Mouse (Mus musculus): ENCODE results near the gene Gm45521. TPM values are rescaled to one million over a fixed set of nuclear protein-coding genes. Genes with fewer than 3 reads are reported as not detected.
A peak's percentile ranks its signal among the peaks of the same experiment; 100 is the strongest.

The Gm45521 gene
- polyA plus RNA-seq, 1 experiment from 2014 or later = 0.44 TPM

DNA sequence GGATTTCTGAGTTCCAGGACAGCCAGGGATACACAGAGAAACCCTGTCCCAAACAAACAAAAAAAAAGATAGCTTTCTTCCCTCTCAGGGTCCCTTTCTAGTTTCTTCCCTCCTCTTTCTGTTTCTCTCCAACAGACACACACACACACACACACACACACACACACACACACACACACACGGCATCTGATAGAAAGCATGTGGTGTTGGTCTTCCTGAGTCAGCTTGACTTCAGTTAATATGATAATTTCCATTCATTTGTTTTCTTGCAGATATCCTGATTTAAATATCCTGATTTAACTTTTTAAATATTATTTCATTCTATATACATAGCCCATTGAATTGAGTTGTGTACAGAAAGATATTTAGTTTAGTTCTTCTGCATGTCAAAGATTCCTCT lies 28.7 kb upstream of the Gm45521 start:
- H3K9ac ChIP-seq (replicated peaks; ENCODE audit: low read depth, low read length) = no peak overlapping the region
- no peak overlapping the region for H3K4me3 ChIP-seq (replicated peaks; ENCODE audit: low read length)
- H3K27me3 ChIP-seq (replicated peaks; ENCODE audit: control insufficient read depth, insufficient read depth, low read length) = no peaks in the 10 kb centered on the region
- H3K9me3 ChIP-seq (ENCODE audit: control insufficient read depth, low read length) = no peaks in the 10 kb centered on the region
- H3K4me2 ChIP-seq (ENCODE audit: low read length) = no peak overlapping the region
- no peaks in the 10 kb centered on the region for H3K4me1 ChIP-seq (replicated peaks; ENCODE audit: control insufficient read depth, insufficient read depth, low read length)
- peaks cover 10% of the 10 kb centered on the region; the same call in 1 of the 2 replicates for H3K36me3 ChIP-seq (ENCODE audit: control insufficient read depth, insufficient read depth)
- no peak for ATAC-seq
- 81% methylated on average over 1 of the region's 1 CpGs for WGBS
- H3K27ac ChIP-seq (ENCODE audit: low read length) = no peak overlapping the region

DNA sequence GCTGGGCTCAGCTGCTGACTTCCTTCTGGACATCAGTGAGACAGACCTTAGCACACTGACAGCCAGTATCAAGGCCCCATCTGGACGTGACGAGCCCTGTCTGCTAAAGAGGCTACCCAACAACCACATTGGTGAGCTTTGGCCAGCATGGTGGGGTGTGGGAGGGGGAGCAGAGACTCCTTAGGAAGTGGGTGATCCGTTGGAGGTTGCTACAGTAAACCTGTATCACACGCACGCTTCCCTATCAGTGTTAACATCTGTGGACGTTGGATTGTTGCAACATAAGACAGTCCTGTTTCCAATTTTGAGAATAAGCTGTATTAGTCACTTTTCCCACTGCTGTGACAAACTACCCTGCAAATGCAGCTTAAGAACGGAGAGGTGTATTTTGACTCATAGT lies 28.1 kb upstream of the Gm45521 start:
- no peak overlapping the region for H3K4me2 ChIP-seq (ENCODE audit: low read length)
- no peaks in the 10 kb centered on the region for H3K27me3 ChIP-seq (replicated peaks; ENCODE audit: control insufficient read depth, insufficient read depth, low read length)
- H3K4me1 ChIP-seq (replicated peaks; ENCODE audit: control insufficient read depth, insufficient read depth, low read length) = no peaks in the 10 kb centered on the region
- WGBS = 92% methylated on average over 7 of the region's 7 CpGs
- no peak overlapping the region for H3K27ac ChIP-seq (ENCODE audit: low read length)
- no peak for ATAC-seq
- no peaks in the 10 kb centered on the region for H3K9me3 ChIP-seq (ENCODE audit: control insufficient read depth, low read length)
- peaks cover 11% of the 10 kb centered on the region; the same call in 1 of the 2 replicates for H3K36me3 ChIP-seq (ENCODE audit: control insufficient read depth, insufficient read depth)
- no peak overlapping the region for H3K4me3 ChIP-seq (replicated peaks; ENCODE audit: low read length)
- no peak overlapping the region for H3K9ac ChIP-seq (replicated peaks; ENCODE audit: low read depth, low read length)

DNA sequence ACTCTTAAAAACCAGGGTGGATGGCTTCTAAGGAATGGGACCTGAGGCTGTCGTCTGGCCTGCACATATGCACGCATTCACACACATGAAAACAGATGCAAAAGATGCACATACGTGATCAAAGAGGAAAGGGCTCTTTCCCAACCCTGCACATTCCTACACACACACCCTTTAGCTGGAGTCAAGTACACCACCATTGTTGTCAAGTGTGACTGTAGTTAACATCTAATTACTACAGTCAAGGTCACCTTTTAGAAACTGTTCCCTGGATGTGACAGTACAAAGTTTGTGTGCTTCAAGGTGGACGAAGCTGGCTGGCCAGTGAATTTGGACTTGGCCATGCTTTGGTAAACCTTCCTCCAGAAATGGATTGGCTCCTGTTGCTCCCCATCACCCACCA lies 24.9 kb upstream of the Gm45521 start:
- WGBS = 91% methylated on average over 4 of the region's 4 CpGs
- ATAC-seq = no peak
- H3K27ac ChIP-seq (ENCODE audit: low read length) = no peak overlapping the region

DNA sequence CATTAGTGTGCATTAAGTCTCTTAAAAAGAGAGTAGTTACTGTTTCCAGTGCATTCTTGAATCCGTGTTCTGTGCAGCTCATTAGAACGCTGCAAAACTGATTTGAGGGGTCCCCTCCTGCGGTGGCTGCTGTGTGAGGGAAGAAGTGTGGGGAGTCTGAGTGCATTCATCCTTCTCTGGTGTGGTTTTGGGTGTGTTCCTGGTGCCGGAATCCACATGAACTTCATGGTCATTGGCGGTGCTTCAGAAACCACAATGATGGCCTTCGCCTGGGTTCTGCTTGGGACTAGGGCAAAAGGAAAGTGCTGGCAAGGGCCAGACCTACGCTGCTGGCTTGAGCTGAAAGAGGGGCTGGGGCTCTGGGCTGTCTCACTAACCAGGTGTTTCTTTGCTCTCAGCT lies 22.9 kb upstream of the Gm45521 start:
- Histone ChIP-seq H3K36me3 (ENCODE audit: control insufficient read depth, insufficient read depth) (peaks cover 6% of the 10 kb centered on the region), H3K27ac (ENCODE audit: low read length) (no peak overlapping the region), H3K4me3 (replicated peaks; ENCODE audit: low read length) (no peak overlapping the region), H3K9ac (replicated peaks; ENCODE audit: low read depth, low read length) (no peak overlapping the region), H3K4me1 (replicated peaks; ENCODE audit: control insufficient read depth, insufficient read depth, low read length) (no peaks in the 10 kb centered on the region), H3K9me3 (ENCODE audit: control insufficient read depth, low read length) (no peaks in the 10 kb centered on the region), H3K27me3 (replicated peaks; ENCODE audit: control insufficient read depth, insufficient read depth, low read length) (no peaks in the 10 kb centered on the region), H3K4me2 (ENCODE audit: low read length) (no peak overlapping the region)
- ATAC-seq = no peak
- 96% methylated on average over 7 of the region's 7 CpGs for WGBS

More for the DNA sequence above, 24.9 kb upstream of the Gm45521 start:
- H3K4me3 ChIP-seq (replicated peaks; ENCODE audit: low read length) = no peak overlapping the region
- no peaks in the 10 kb centered on the region for H3K9me3 ChIP-seq (ENCODE audit: control insufficient read depth, low read length)
- H3K4me2 ChIP-seq (ENCODE audit: low read length) = no peak overlapping the region
- H3K4me1 ChIP-seq (replicated peaks; ENCODE audit: control insufficient read depth, insufficient read depth, low read length) = no peaks in the 10 kb centered on the region
- H3K27me3 ChIP-seq (replicated peaks; ENCODE audit: control insufficient read depth, insufficient read depth, low read length) = no peaks in the 10 kb centered on the region
- peaks cover 10% of the 10 kb centered on the region for H3K36me3 ChIP-seq (ENCODE audit: control insufficient read depth, insufficient read depth)
- no peak overlapping the region for H3K9ac ChIP-seq (replicated peaks; ENCODE audit: low read depth, low read length)

DNA sequence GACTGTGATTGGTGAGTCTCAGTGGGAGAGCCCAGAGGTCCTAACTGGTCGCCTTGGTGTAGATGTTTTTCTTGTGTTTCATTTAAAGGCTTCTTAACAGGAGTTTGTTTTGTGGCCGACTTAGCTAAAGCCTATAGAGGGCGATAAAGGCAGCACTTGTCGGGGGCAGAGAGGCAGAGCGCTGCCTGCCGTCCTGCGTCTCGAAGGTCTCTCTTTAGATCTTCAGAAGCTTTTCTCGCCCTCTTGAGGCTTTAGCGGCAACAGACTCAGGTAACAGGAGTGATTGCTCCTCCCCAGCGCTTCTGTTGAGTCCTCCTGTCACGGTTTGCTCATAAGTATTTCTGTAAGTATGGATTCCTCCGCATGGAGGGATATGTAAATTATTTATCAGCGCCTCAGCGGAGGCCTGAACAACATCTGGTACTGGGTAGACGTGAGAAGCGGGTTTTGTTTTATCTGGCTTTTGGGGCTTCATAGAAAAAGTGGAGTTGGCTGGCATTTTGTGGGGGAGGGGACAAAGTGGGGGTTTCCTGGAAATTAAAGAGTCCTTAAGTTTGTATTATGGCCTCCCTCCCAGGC lies 19.9 kb upstream of the Gm45521 start:
- Histone ChIP-seq H3K36me3 (ENCODE audit: control insufficient read depth, insufficient read depth) (peaks cover 6% of the 10 kb centered on the region), H3K9me3 (ENCODE audit: control insufficient read depth, low read length) (no peaks in the 10 kb centered on the region), H3K27me3 (replicated peaks; ENCODE audit: control insufficient read depth, insufficient read depth, low read length) (no peaks in the 10 kb centered on the region), H3K9ac (replicated peaks; ENCODE audit: low read depth, low read length) (no peak overlapping the region), H3K4me2 (ENCODE audit: low read length) (no peak overlapping the region), H3K27ac (ENCODE audit: low read length) (no peak overlapping the region), H3K4me3 (replicated peaks; ENCODE audit: low read length) (no peak overlapping the region), H3K4me1 (replicated peaks; ENCODE audit: control insufficient read depth, insufficient read depth, low read length) (no peaks in the 10 kb centered on the region)
- WGBS = 18% methylated on average over 17 of the region's 17 CpGs
- peak; percentile 54 for ATAC-seq

DNA sequence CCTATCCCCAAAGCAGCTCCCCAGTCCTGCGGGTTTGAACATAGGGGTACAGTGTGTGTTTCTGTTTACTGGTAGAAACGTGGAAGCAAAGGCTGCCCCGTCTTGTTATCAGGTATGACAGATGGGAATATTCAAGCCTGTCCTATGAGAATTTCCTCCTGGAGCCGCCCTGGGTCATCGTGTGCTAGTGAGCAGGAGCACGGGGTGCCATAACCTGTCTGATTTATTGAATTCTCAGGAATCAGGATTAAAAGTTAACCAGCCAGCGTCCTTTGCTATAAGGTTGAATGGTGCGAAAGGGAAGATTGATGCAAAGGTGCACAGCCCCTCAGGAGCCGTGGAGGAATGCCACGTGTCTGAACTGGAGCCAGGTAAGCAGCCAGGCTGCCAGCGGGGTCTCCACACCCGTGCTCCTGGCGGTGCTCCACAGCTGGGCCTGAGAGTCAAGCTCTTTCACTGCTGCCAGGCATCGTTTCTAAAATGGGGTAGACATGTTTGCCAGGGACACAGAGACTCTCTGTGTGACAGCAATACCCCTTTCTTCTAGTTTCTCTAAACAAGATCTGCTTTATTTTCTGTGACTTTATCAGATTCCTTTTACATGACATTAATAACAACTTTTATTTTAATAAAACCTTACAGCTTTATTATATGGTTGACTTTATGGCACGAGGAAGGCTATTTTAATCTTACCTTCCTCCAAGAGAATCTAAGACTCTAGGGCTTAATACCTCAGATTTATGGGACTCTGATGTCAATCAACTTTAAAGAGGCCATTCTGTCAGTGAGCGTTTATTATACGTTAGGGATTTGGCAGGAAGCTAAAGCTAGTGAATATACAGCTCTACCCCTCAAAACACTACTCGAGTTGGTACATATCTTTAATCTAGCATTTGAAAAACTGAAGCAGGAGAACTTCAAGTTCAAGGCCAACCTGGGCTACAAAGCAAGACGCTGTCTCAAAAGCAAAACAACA lies 18.0 kb upstream of the Gm45521 start:
- Histone ChIP-seq H3K9me3 (ENCODE audit: control insufficient read depth, low read length) (no peaks in the 10 kb centered on the region), H3K4me1 (replicated peaks; ENCODE audit: control insufficient read depth, insufficient read depth, low read length) (peaks cover 6% of the 10 kb centered on the region), H3K4me2 (ENCODE audit: low read length) (no peak overlapping the region), H3K4me3 (replicated peaks; ENCODE audit: low read length) (no peak overlapping the region), H3K27me3 (replicated peaks; ENCODE audit: control insufficient read depth, insufficient read depth, low read length) (no peaks in the 10 kb centered on the region), H3K27ac (ENCODE audit: low read length) (no peak overlapping the region), H3K36me3 (ENCODE audit: control insufficient read depth, insufficient read depth) (peaks cover 4% of the 10 kb centered on the region), H3K9ac (replicated peaks; ENCODE audit: low read depth, low read length) (no peak overlapping the region)
- 80% methylated on average over 19 of the region's 19 CpGs for WGBS
- no peak for ATAC-seq

DNA sequence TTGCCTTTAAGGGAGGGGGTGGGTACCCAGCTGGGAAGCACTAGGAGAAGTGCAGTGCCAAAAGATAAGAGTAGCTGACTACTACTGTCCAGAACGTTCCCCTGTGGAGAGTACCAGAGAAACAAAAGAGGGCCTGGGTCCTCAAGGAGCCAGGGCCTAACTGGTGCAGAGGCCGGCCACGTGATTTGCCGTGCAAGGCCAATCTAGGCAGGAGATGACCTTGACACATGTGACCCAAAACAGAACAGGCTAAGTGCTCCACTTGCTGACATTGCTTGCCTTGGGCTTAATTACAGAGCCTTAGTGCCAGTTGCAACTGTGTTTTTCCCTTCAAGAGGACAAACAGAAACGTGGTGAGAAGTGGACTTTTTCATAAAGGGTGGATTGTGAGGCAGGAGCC lies 15.7 kb upstream of the Gm45521 start:
- no peak for ATAC-seq
- no peaks in the 10 kb centered on the region for H3K27me3 ChIP-seq (replicated peaks; ENCODE audit: control insufficient read depth, insufficient read depth, low read length)
- H3K9me3 ChIP-seq (ENCODE audit: control insufficient read depth, low read length) = no peaks in the 10 kb centered on the region
- no peak overlapping the region for H3K27ac ChIP-seq (ENCODE audit: low read length)
- peaks cover 5% of the 10 kb centered on the region for H3K36me3 ChIP-seq (ENCODE audit: control insufficient read depth, insufficient read depth)
- H3K4me3 ChIP-seq (replicated peaks; ENCODE audit: low read length) = no peak overlapping the region
- H3K9ac ChIP-seq (replicated peaks; ENCODE audit: low read depth, low read length) = no peak overlapping the region
- H3K4me2 ChIP-seq (ENCODE audit: low read length) = no peak overlapping the region
- 79% methylated on average over 5 of the region's 5 CpGs for WGBS
- H3K4me1 ChIP-seq (replicated peaks; ENCODE audit: control insufficient read depth, insufficient read depth, low read length) = peaks cover 6% of the 10 kb centered on the region

DNA sequence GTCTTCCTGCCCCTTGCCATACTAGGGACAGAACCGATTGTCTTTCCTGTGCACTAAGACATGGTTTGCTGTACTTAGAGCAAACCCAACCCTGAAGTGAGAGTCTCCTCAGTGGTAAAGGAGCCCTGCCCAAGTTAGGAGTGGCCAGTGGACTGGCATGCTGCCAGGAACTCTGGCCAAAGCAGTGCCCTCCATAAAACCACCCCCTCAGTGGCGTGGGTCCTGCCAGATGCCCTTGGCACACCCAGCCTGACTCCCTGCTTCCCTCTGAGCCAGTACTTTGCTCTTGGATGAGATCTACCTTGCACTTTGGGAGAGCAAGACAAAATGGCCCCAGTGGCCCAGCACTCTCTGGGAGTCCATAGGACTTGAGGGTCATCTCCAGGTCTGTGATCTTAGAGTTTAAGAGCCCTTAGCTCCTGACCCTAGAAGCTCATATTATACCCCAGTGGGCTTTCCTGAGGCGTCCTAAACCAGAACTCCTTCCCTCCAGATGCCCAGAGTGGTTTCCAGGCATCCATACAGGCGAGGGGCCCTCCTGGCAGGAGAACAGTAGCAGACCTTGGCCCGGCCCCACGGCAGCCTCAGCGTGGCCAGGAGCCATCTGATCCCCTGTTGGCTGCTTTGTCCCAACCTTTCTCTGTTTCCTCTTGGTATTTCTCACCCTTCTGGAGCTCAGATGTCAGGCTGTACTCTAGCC lies 13.8 kb upstream of the Gm45521 start:
- 64% methylated on average over 7 of the region's 7 CpGs for WGBS
- Histone ChIP-seq H3K27me3 (replicated peaks; ENCODE audit: control insufficient read depth, insufficient read depth, low read length) (no peaks in the 10 kb centered on the region), H3K9me3 (ENCODE audit: control insufficient read depth, low read length) (no peaks in the 10 kb centered on the region), H3K27ac (ENCODE audit: low read length) (peak overlapping the region; percentile 13; the same call in 1 of the 2 replicates), H3K4me2 (ENCODE audit: low read length) (no peak overlapping the region), H3K36me3 (ENCODE audit: control insufficient read depth, insufficient read depth) (peaks cover 6% of the 10 kb centered on the region), H3K4me1 (replicated peaks; ENCODE audit: control insufficient read depth, insufficient read depth, low read length) (peaks cover 6% of the 10 kb centered on the region), H3K4me3 (replicated peaks; ENCODE audit: low read length) (no peak overlapping the region), H3K9ac (replicated peaks; ENCODE audit: low read depth, low read length) (no peak overlapping the region)
- peak; percentile 68 for ATAC-seq

DNA sequence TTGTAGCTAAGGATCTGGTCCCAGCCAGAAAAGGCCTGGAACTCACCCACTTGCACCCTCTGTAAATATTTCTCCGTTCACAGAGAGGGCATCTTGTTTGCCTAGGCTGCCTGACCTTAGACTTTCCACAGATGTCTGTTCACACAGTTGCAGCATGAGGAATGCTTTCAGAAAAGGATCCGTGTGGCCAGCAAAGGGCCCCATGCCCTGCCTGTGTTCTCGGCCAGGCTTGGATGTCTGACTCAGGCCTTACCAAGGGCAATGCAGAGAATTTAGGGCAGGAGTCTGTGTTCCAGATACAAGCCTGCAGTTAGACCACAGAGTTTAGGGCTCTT lies 13.3 kb upstream of the Gm45521 start:
- Histone ChIP-seq H3K27ac (ENCODE audit: low read length) (no peak overlapping the region), H3K27me3 (replicated peaks; ENCODE audit: control insufficient read depth, insufficient read depth, low read length) (no peaks in the 10 kb centered on the region), H3K4me2 (ENCODE audit: low read length) (no peak overlapping the region), H3K4me1 (replicated peaks; ENCODE audit: control insufficient read depth, insufficient read depth, low read length) (peaks cover 6% of the 10 kb centered on the region), H3K4me3 (replicated peaks; ENCODE audit: low read length) (no peak overlapping the region), H3K36me3 (ENCODE audit: control insufficient read depth, insufficient read depth) (peaks cover 9% of the 10 kb centered on the region), H3K9me3 (ENCODE audit: control insufficient read depth, low read length) (no peaks in the 10 kb centered on the region), H3K9ac (replicated peaks; ENCODE audit: low read depth, low read length) (no peak overlapping the region)
- 74% methylated on average over 3 of the region's 3 CpGs for WGBS
- no peak; the same call in 1 of the 2 replicates for ATAC-seq

Measured in forebrain, embryonic 16.5 days (tissue).